Mouse (Mus musculus): ENCODE data around the gene Nid1.
A peak's percentile ranks its signal among the peaks of the same experiment; 100 is the strongest.
"Not testable (repeated sequence)": the region's sequence is repeated elsewhere in the genome, so short reads cannot be mapped to it uniquely, and the experiment has no call there.

Gene Nid1

DNA sequence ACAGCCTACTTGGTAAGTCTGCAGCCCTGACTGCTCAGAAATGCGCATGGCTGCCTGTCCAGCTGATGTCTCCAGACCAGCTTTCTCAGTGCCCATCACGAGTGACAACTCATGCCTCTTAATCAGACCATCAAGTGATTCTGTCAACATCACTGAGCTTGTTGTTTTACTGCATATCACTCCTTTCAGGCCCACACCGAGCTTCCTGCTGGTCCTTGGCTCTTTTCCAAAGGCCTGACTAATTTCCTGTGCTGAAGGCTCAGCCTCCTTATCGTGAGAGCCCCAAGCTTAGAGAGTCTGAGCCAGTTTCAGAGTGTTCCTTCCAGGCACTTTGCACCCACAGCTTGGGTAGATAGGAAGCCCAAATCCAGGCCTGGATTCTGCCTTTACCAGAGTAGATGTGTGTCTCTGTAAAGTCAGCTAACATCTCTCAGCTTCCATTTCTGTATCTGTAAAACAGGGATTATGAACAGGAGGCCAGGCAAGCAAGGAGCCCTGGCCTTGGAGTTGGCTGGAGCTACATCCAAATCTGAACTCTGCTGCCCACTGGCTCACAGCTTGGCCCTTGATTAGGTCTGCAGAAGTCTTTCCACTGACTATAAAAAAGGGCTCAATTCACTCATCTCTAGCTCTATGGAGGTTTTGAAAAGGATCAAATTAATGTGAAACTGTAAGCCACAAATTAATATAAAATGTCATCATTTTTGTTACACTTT, 101.4 kb downstream of the Nid1 start:
- DNase-seq (ENCODE audit: low spot score in 2 of 2), result no peak

DNA sequence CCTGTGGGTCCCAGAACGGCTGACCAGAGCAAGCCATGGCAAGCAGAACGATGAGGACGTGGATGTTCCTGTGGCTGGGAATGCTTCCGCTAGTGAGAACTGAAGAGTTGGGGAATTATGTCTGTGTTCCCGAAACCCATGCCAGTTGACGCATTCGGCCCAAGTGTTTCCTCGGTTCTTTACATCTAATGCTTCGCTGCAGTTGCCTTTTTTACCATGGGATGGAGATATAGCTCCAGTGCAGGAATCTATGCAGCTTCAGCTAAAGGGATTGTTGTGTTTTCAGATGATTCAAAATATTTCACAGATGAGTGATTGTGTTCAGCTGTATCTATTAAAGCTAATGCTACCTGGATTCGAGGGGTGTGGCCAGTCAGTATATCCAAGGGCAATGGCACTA, 105.7 kb downstream of the Nid1 start:
- not testable (repeated sequence) for DNase-seq (ENCODE audit: low spot score in 2 of 2)

- DNase-seq (ENCODE audit: low spot score in 2 of 2), result peak; percentile 58 to 71
Observed at GRCm38 (mm10) chr13:13546792-13547191, 109.4 kb downstream of the Nid1 start.

DNA sequence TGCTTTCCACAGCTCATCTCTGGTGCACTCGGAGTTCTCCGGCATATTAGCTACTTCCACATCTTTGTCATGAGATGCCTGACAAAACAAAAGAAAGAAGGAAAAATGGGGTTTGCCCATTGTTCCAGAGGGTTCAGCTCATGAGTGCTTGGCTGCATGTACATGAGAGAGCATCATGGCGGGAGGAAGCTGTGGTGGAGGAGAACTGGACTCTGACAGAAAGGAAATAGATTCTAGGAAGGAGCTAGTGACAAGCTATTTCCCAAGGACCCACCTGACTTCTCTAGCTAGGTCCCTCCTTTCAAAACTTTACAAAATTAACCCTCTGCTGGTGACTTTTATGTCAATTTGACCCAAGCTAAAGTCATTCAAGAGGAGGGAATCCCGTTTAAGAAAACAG, 110.5 kb downstream of the Nid1 start:
- no peak for DNase-seq (ENCODE audit: low spot score in 2 of 2)

GRCm38 (mm10) chr13:13548431-13549190, 111.3 kb downstream of the Nid1 start:
- no peak for DNase-seq (ENCODE audit: low spot score in 2 of 2)

DNA sequence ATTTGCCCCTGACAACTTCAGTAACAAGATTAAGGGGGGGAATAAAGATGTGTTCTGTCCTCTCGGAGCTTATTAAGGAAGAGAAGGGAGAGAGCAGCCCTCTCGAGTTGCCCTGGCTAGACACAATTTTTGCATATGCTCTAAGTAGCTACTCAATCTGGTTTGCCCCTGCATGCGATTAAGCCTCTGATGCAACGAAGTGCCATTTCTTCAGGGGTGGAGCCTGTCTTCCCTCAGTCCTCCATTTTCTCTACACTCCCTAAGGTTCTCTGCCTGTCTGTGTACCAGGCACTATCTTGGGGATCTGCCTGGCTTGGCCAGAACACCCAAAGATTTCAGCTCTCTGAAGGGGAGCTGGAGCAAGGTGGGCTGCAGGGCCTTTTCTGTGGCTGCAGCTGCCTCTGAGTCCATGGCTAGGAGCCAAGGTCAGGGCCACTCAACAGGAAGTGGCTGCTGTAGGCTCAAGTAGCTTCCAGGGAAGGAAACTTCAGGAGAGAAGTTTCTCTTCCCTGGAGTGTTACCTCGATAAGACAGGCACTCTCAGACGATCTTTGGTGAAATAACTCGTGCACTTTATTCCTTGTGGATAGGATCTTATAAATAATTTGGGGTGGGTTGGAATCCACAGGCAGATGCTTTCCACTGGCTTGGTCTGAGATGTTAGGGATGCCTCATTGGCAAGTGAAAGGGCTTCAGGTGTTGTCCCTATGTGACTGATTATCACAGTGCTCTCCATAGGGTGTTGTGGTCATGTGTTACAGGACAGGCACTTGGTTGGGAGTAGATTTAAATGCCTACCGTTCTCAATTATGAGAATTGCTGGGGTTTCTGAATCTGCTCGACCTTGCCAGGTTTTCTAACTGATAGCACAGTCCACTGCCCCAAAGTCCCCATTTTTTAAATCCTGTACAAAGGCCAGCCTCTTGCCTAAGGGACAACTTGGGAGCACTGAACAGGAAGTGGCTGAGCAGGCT, 112.6 kb downstream of the Nid1 start:
- DNase-seq (ENCODE audit: low spot score in 2 of 2), result no peak

DNA sequence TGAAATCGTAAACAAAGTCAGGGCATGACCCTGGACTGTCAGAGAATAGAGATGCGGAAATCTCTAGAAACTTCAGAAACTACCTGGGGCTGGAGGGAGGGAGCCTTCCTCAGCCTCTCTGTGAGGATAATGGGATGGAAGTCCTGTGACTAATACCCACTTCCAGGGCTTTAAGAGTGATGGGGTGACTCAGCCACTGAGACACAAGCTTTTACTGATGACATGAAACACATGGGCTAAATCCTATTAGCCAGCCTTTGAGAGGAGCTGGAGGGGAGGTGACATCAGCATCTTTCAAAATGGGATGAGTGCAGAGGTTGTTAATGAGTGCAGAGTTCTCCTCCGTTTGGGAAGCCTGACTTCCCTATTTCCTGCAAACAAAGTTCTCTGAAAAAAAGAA, 114.7 kb downstream of the Nid1 start:
- DNase-seq (ENCODE audit: low spot score in 2 of 2), result no peak

GRCm38 (mm10) chr13:13553660-13554059, 116.3 kb downstream of the Nid1 start:
- no peak for DNase-seq (ENCODE audit: low spot score in 2 of 2)

DNA sequence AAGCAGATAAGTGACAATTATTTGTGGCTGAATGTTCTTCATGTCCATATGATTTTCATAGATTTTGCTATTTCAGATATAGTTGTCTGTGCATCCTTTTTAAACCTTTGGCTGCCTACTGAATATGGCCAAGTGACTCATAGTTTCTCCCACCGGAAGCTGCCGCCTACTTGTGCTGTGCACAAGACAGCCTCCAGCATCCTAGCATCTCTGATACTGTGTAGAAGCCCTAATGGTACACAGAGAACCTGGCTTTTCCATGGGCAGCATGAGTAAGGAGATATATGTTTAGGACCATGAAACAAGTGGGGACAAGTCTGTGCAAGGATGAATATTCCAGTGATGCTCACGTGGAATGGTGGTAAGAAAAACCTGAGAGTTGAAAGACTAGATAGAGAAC, 117.8 kb downstream of the Nid1 start:
- DNase-seq (ENCODE audit: low spot score in 2 of 2), result no peak

DNA sequence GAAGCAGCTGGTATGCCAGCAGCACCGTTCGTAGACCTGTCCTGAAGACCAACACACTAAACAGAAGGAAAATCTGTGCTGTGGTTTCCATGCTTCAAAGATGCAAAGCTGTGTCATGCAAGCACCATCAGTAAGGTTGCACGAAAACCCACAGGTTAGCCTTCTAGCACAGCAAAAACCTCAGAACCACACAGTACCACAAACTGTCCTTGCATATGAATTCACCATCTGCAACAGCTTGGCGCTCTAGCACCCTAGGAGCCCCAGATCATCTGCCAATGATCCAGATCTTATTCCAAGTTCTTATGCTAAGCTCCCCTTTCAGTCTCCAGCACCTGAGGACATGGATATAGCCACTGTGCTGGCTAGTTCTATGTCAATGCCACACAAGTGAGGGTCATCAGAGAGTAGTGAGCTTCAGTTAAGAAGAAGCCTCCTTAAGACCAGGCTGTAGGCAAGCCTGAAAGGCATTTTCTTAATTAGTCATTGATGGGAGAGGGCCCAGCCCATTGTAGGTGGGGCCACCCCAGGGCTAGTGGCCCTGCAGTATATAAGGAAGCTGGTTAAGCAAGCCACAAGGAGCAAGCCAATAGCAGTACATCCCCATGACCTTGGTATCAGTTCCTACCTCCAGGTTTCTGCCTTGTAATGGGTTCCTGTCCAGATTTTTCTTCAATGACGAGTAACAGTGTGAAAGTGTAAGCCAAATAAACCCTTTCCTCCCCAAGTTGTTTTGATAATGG, 119.8 kb downstream of the Nid1 start:
- no peak for DNase-seq (ENCODE audit: low spot score in 2 of 2)

DNA sequence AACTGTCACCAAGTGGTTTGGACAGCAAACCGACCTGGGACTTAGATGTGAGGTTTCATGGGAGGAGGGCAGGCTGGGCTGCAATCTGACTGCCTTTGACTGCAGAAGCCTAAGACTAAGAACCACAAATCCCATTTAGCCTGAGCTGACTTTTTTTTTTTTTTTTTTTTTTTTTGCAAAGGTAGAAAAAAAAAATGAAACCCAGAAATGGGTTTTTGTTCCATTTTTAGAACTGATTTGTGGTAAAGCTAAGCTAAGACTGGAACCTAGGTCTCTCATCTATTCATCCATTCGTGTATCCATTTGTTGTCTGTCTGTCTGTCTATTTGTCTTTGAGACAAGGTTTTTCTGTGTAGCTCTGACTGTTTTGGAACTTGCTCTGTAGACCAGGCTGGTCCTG, 120.9 kb downstream of the Nid1 start:
- no peak for DNase-seq (ENCODE audit: low spot score in 2 of 2)

GRCm38 (mm10) chr13:13558900-13559299, 121.5 kb downstream of the Nid1 start:
- no peak for DNase-seq (ENCODE audit: low spot score in 2 of 2)

All from frontal cortex, postnatal 14 days (tissue).